Mouse (Mus musculus) intestine, embryonic 16.5 days (tissue): ENCODE results near the gene Mybpc2. TPM values are rescaled to one million over a fixed set of nuclear protein-coding genes. Genes with fewer than 3 reads are reported as not detected.

ENCODE experiments used
- ATAC-seq: fragments of 200-750 bp; cut with Nextera tagmentation; 2 replicates; pipeline ENCODE4 v1.8.0; 2017; ENCODE audit warnings: moderate TSS enrichment, moderate library complexity
- H3K27ac ChIP-seq: fragments of 300-500 bp; sonication (generic); 2 replicates; pipeline ENCODE4 v1.5.1; 2014; ENCODE audit warnings: mild to moderate bottlenecking, low read length
- H3K27me3 ChIP-seq: fragments of 300-500 bp; sonication (generic); replicated peaks from 2 replicates; pipeline ENCODE4 v1.6.1; 2014; ENCODE audit warnings: low read length, control low read depth, mixed read lengths; ENCODE audit not compliant: control insufficient read depth, insufficient read depth
- H3K36me3 ChIP-seq: fragments of 300-500 bp; sonication (generic); 2 replicates; pipeline ENCODE4 v1.6.1; 2014; ENCODE audit warnings: low read length, control low read depth; ENCODE audit not compliant: control insufficient read depth, insufficient read depth
- H3K4me1 ChIP-seq: fragments of 300-500 bp; sonication (generic); 2 replicates; pipeline ENCODE4 v1.6.1; 2014; ENCODE audit warnings: low read length, control low read depth, mixed read lengths; ENCODE audit not compliant: control insufficient read depth, insufficient read depth
- H3K4me2 ChIP-seq: fragments of 300-500 bp; sonication (generic); 2 replicates; pipeline ENCODE4 v1.6.1; 2014; ENCODE audit warnings: low read depth, low read length, control low read depth
- H3K4me3 ChIP-seq: fragments of 300-500 bp; sonication (generic); 2 replicates; pipeline ENCODE4 v1.5.1; 2014; ENCODE audit warnings: mild to moderate bottlenecking, low read length
- H3K9ac ChIP-seq: fragments of 300-500 bp; sonication (generic); 2 replicates; pipeline ENCODE4 v1.6.1; 2014; ENCODE audit warnings: low read depth, low read length
- H3K9me3 ChIP-seq: fragments of 300-500 bp; sonication (generic); 2 replicates; pipeline ENCODE4 v1.6.1; 2016; ENCODE audit warnings: low read length, control low read depth; ENCODE audit not compliant: control insufficient read depth
- WGBS: fragments of 180-500 bp; shearing (Covaris S2); extraction: QIAGEN DNeasy Blood & Tissue Kit; methylation state at CpG from one replicate; pipeline ENCODE4 v1.1.7; 2014; 5-methylcytosine and 5-hydroxymethylcytosine counted together
- polyA plus RNA-seq: library from polyadenylated mRNA; unstranded; fragments of >200 nt; fragmentation: Nextera tagmentation; extraction: Ambion mirVana; gene quantifications from 2 replicates; pipeline ENCODE4 v1.2.1, GENCODE M21; 2015

Mybpc2 gene
- polyA plus RNA-seq, 1 experiment from 2014 or later, result 0.45 TPM

DNA sequence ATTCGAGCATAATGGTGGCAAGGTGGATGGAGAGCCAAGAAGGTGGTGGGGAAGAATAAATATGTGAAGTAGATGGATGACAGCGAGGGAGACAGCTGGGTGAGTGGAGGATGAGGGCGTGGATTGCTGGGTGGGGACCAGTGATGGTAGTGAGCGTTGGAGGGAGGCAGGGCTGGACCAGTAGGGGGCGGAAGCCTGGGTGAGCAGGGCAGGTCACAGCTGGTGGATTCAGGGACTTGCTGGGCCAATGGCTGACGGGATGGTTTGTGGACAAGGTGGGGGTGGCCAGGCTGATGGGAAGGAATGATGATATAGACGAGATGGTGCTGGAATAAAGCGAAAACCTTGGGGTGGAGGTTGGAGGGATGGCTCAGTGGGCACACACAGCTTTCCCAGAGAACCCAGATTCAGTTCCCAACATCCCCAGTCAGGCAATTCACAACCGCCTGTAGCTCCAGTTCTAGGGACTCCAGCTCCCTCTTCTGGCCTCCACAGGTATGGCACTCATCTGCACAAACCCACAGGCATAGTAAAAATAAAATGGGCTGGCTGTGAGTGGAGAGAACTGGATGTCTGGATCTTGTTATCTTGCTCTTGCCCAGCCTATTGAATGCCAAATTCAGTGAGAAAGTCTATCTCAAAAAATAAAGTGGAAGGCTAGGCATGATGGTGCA is 5.1 kb downstream of the Mybpc2 start:
- H3K27ac ChIP-seq, result no peak overlapping the region
- no peaks in the 10 kb centered on the region for H3K4me1 ChIP-seq
- H3K9ac ChIP-seq, result no peak overlapping the region
- no peaks in the 10 kb centered on the region for H3K36me3 ChIP-seq
- H3K4me3 ChIP-seq, result no peak overlapping the region
- H3K27me3 ChIP-seq, result peaks cover 29% of the 10 kb centered on the region
- no peaks in the 10 kb centered on the region for H3K9me3 ChIP-seq
- H3K4me2 ChIP-seq, result no peak overlapping the region
- WGBS, result 61% methylated on average over 9 of the region's 9 CpGs
- ATAC-seq, result no peak

DNA sequence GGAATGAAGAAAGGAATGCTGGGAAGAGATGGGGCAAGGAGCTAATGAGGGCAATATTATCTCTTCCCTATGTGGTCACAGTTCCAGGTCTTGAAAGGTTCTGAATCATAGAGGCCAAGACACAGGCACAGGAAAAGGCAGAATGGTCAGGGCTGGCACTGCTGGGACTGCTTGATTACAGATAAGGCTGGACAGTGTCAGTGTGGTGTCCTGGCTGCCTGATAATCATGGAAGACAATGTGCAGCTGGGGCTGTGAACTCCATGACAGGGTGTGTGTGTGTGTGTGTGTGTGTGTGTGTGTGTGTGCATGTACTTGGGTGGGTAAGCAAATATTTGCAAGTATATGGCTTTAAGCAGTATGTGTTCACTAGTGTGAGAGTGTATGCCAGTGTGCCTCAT is 17.0 kb downstream of the Mybpc2 start:
- H3K4me1 ChIP-seq, result no peaks in the 10 kb centered on the region
- H3K4me3 ChIP-seq, result no peak overlapping the region
- ATAC-seq, result no peak
- H3K27ac ChIP-seq, result no peak overlapping the region
- no peaks in the 10 kb centered on the region for H3K36me3 ChIP-seq
- H3K4me2 ChIP-seq, result no peak overlapping the region
- H3K27me3 ChIP-seq, result no peaks in the 10 kb centered on the region
- peaks cover 1% of the 10 kb centered on the region; the same call in 1 of the 2 replicates for H3K9me3 ChIP-seq
- H3K9ac ChIP-seq, result no peak overlapping the region

- Histone ChIP-seq H3K27ac (no peak overlapping the region), H3K9me3 (no peaks in the 10 kb centered on the region), H3K36me3 (no peaks in the 10 kb centered on the region), H3K4me1 (no peaks in the 10 kb centered on the region), H3K4me2 (no peak overlapping the region), H3K27me3 (no peaks in the 10 kb centered on the region), H3K4me3 (no peak overlapping the region), H3K9ac (no peak overlapping the region)
- 0 out of 2 replicates have a peak, but pooled peaks have one; percentile 29 for ATAC-seq
- WGBS, result 34% methylated on average over 5 of the region's 5 CpGs
Observed at GRCm38 (mm10) chr7:44501563-44502115, 22.8 kb downstream of the Mybpc2 start.

DNA sequence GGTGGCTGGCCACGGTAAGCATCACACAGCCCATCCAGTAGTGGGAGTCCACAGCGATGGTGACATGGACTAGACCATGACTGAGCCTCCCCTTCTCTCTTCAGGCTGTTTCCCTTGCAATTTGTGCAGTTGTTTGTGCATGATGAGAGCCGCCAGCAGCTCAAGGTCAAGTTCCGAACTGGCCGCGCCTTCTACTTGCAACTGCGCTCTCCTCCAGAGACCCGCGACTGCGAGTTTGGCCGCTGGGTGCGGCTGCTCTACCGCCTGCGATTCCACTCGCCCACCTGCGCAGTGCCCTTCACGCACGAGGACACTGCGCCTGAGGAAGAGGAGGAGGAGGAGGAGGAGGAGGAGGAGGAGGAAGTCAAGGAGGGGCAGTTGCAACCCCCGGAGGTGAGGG is 24.4 kb downstream of the Mybpc2 start:
- no peak overlapping the region for H3K27ac ChIP-seq
- no peaks in the 10 kb centered on the region for H3K36me3 ChIP-seq
- H3K4me3 ChIP-seq, result no peak overlapping the region
- no peak overlapping the region for H3K9ac ChIP-seq
- H3K4me1 ChIP-seq, result peaks cover 7% of the 10 kb centered on the region
- no peaks in the 10 kb centered on the region for H3K27me3 ChIP-seq
- H3K4me2 ChIP-seq, result no peak overlapping the region
- ATAC-seq, result no peak
- no peaks in the 10 kb centered on the region for H3K9me3 ChIP-seq
- WGBS, result 52% methylated on average over 20 of the region's 20 CpGs

GRCm38 (mm10) chr7:44498922-44499321 is 25.5 kb downstream of the Mybpc2 start:
- Histone ChIP-seq H3K9me3 (no peaks in the 10 kb centered on the region), H3K36me3 (no peaks in the 10 kb centered on the region), H3K9ac (no peak overlapping the region), H3K4me3 (no peak overlapping the region), H3K4me1 (peaks cover 9% of the 10 kb centered on the region), H3K4me2 (no peak overlapping the region), H3K27ac (no peak overlapping the region), H3K27me3 (no peaks in the 10 kb centered on the region)
- 74% methylated on average over 1 of the region's 1 CpGs for WGBS
- no peak for ATAC-seq

DNA sequence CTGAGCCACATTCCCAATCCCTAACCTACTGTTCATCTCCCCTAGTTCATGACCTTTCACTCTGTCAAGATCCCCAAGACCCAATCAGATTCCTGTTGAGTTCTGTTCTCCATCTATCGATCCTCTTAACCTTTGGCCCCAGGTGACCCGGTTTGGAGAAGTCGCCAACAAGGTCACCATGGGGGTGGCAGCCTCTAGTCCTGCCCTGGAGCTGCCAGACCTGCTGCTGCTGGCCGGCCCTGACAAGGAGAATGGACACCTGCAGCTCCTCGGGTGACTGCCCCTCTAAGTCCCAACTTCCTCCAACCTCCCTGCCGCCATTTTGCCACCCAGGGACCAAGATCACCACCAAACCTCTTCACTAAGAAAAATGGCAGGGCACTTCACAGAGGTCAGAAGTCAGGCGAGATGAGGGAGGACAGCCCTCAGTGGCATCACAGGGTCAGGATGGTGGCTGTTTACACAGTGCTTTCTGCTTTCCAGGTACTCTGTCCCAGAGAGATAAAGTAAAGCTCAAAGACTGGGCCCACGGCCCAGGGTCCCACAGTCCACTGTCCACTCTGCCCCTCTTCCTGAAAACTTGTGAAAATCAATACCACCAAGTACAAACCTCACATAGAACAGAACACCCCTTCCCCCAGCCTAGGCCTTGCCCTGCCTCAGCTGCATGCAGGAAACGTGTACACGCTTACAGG is 26.9 kb downstream of the Mybpc2 start:
- ATAC-seq, result no peak
- 80% methylated on average over 10 of the region's 10 CpGs for WGBS
- no peak overlapping the region for H3K4me3 ChIP-seq
- peaks cover 4% of the 10 kb centered on the region; the same call in 1 of the 2 replicates for H3K36me3 ChIP-seq
- H3K27ac ChIP-seq, result no peak overlapping the region
- no peaks in the 10 kb centered on the region for H3K9me3 ChIP-seq
- H3K4me1 ChIP-seq, result peaks cover 9% of the 10 kb centered on the region
- H3K4me2 ChIP-seq, result peak overlapping the region; percentile 92; the same call in 1 of the 2 replicates
- H3K27me3 ChIP-seq, result no peaks in the 10 kb centered on the region
- no peak overlapping the region for H3K9ac ChIP-seq

GRCm38 (mm10) chr7:44496771-44497109 is 27.7 kb downstream of the Mybpc2 start:
- peaks cover 10% of the 10 kb centered on the region for H3K36me3 ChIP-seq
- no peaks in the 10 kb centered on the region for H3K27me3 ChIP-seq
- ATAC-seq, result no peak; the same call in 1 of the 2 replicates
- H3K27ac ChIP-seq, result peak overlapping the region; percentile 70
- H3K9me3 ChIP-seq, result no peaks in the 10 kb centered on the region
- H3K4me2 ChIP-seq, result peak overlapping the region; percentile 92
- H3K4me3 ChIP-seq, result peak overlapping the region; percentile 68
- H3K9ac ChIP-seq, result peak overlapping the region; percentile 83
- H3K4me1 ChIP-seq, result peaks cover 9% of the 10 kb centered on the region
- WGBS, result under 1% methylated on average over 26 of the region's 26 CpGs

GRCm38 (mm10) chr7:44495992-44496770 is 28.3 kb downstream of the Mybpc2 start, which contains the start of the genes Emc10 and Fam71e1:
Emc10 (minus strand) TSS chr7:44496529.
Fam71e1 (plus strand) TSS chr7:44496581.
- Histone ChIP-seq H3K4me3 (peak within 1 kb of the TSS; percentile 68), H3K4me2 (peak within 1 kb of the TSS; percentile 92), H3K9me3 (no peaks in the 10 kb centered on the region), H3K27me3 (no peaks in the 10 kb centered on the region), H3K27ac (peak within 1 kb of the TSS; percentile 90), H3K9ac (peak within 1 kb of the TSS; percentile 83), H3K36me3 (peaks cover 12% of the 10 kb centered on the region), H3K4me1 (peaks cover 9% of the 10 kb centered on the region)
- under 1% methylated on average over 58 of the region's 58 CpGs for WGBS
- ATAC-seq, result peak; percentile 98

GRCm38 (mm10) chr7:44495086-44495485 is 29.4 kb downstream of the Mybpc2 start:
- H3K9ac ChIP-seq, result peak overlapping the region; percentile 83; the same call in 1 of the 2 replicates
- H3K27ac ChIP-seq, result no peak overlapping the region
- H3K36me3 ChIP-seq, result peaks cover 12% of the 10 kb centered on the region
- peak overlapping the region; percentile 68 for H3K4me3 ChIP-seq
- no peak for ATAC-seq
- no peaks in the 10 kb centered on the region for H3K9me3 ChIP-seq
- H3K27me3 ChIP-seq, result no peaks in the 10 kb centered on the region
- peaks cover 9% of the 10 kb centered on the region for H3K4me1 ChIP-seq
- 82% methylated on average over 7 of the region's 7 CpGs for WGBS
- peak overlapping the region; percentile 77 for H3K4me2 ChIP-seq
